Mouse (Mus musculus): Measurements from ENCODE around the gene Gm49396. TPM values are rescaled to one million over a fixed set of nuclear protein-coding genes. Genes with fewer than 3 reads are reported as not detected.
A peak's percentile ranks its signal among the peaks of the same experiment; 100 is the strongest.

The Gm49396 gene
- total RNA-seq, 2 experiments from 2014 or later = 1.6 to 2.2 TPM

DNA sequence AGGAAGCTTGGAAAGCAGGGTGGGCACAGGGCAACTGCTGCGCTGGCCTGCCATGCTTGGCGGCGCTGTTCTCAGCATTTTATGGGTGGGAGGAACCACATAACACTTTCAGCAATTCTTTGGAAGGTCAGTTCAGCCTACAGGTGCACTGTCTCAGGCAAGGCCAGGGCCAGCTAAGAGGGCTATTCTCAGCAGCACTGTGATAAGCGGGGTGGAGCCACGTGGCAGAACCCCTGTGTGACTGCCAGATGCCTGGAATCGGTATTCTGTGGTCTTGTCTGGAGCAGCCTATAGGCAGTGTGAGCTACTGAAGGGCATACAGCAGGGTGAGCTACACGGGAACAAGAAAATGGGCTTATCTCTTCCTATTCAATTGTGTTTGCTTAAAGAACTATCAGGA is 46.9 kb downstream of the Gm49396 start:
- no peak for DNase-seq

DNA sequence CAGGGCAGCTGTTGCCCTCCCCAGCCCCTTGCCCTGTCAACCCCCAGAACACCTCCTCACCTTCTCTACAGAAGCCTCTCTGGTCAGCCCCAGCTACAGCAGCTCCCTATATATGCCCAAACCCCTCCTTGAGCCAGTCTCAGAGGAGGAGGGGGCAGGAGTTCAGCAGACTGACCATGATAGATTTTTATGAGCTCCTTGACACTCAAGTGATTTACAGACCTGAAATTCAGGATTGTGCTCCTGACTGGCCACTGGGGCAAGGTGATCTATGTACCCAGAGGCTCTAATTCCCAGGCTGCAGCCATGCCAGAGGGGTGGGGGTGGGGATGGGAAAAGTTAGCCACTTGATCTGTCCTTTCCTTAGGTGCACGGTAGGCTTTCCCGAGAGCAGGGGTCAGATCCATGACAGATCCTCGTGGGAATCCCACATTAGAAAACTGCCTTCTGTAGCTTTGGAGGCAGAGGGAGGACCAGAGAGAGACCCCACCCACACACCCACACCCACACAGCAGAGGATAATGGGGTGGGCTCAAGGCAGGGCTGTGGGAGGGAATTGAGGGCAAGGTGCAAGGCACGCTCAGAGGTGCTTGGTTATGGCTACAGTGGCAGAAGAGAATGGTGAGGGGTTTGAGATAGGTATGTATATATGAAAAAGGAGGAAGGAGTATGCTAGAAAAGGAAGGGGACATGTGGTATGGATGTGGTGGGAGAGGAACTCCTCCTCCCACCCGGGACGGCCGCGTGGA is 49.7 kb downstream of the Gm49396 start, which contains the start of gene Upk1a:
Gene Upk1a, minus strand, starts transcription at position 194 of the 749 bp plus-strand sequence.
- no peak for DNase-seq

DNA sequence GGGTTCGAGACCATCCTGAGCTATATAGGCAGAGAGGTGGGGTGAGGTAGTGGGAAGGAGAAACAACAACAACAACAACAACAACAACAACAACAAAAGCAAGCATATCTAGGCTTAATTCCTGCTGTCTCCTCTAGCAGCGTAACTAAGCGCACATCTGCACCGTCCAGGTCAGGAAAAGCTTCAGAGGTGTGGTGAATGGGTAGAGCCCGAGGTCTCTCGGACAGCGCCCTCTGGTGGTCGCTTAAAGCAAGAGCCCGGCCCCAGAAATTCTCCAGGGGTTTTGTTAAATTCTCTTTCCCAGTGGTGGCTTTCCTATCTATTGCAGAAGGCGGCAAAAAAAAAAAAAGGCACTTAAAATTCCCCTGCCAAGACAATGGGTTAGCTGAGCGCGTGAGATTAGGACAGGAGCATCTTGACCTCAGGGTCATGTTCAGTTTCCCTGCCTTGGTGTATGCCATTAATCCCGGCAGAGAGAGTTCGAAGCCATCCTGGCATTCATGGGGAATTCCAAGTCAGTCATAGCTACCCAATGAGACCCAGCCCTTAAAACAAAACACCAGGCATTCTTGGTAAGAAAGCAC is 50.5 kb downstream of the Gm49396 start:
- DNase-seq = peak; percentile 32

DNA sequence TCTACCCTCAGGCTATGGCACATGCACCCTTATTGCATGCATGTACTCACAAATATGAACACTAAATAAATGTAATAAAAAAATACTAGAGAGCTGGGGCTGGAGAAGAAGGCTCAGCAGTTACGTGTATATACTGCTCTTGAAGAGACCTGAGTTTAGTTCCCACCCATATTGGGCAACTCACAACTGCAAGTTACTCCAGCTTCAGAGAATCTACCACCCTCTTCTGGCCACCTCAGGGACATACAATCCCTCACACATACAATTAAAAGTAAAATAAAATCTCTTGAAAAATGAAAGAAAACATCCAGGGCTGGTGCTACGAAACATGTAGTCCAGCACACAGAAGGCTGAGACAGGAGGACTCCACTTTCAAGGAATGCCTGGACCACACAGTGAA is 51.3 kb downstream of the Gm49396 start:
- DNase-seq = no peak

DNA sequence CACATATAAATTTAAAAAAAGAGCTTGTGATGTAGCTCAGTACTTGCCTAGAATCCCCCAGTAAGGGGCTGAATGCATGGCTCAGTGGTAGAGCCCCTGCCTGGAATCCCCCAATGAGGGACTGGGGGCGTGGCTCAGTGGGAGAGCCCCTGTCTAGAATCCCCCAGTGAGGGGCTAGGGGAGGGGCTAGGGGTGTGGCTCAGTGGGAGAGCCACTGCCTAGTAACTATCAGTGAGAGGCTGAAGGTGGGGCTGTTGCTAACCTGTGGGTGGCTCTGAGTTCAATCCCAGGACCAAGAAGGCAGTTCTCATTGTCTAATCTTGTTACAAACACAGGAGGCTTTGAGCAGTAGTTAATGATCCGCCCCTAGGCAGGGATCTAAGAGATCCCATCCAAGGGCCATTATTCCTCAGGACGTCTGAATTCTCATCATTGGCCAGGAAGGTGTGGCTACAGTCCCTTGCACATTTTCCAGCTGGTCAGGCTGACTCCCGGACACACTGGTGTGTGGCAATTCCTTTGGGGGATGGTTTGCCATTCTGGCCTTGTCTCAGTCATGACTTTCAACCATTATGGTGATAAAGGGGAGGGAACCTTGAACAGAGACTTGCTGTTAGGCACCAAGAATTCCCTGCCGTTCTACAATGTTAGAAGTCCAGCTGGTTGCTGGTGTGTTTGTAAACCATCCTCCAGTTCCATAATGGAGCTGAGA is 52.1 kb downstream of the Gm49396 start:
- DNase-seq = no peak

Small RNAs within 50 kb of the gene (microRNA-seq; reads per million reads assigned to microRNA genes)
- gene Gm38670 (ENCODE audit: borderline replicate concordance in 2 of 2) = 0.74 to 3.7 reads per million in 2 experiments
- 0.26 to 0.74 reads per million in 2 experiments for gene Mir3569 (ENCODE audit: borderline replicate concordance in 2 of 2)

Other genes with a start within 250 kb of the Gm49396 start
- 1 to 10 TPM; 1.2 to 1.4 TPM for gene Syne4, start 248.5 kb upstream of the Gm49396 start, total RNA-seq (2021)
- gene E130208F15Rik, start 241.6 kb upstream of the Gm49396 start, total RNA-seq (2021) = under 1 TPM; 0.31 to 0.46 TPM
- 1 to 10 TPM; 6.5 to 7.3 TPM for gene Sdhaf1, start 239.4 kb upstream of the Gm49396 start, total RNA-seq (2021)
- gene Lrfn3, start 200.6 kb upstream of the Gm49396 start, total RNA-seq (2021) = 1 to 10 TPM; 2.5 to 2.6 TPM
- 1 to 10 TPM; 5.8 to 6.5 TPM for gene Tyrobp, start 149.6 kb upstream of the Gm49396 start, total RNA-seq (2021)
- gene Hcst, start 143.5 kb upstream of the Gm49396 start, total RNA-seq (2021) = not detected
- gene Nfkbid, start 141.6 kb upstream of the Gm49396 start, total RNA-seq (2021) = under 1 TPM in 1 of 2 experiments, not detected in 1; 0.27 TPM
- gene Aplp1, start 117.8 kb upstream of the Gm49396 start, total RNA-seq (2021) = under 1 TPM; 0.72 to 0.95 TPM
- gene Kirrel2, start 105.7 kb upstream of the Gm49396 start, total RNA-seq (2021) = not detected
- not detected for gene Nphs1, start 105.0 kb upstream of the Gm49396 start, total RNA-seq (2021)
- gene Prodh2, start 69.7 kb upstream of the Gm49396 start, total RNA-seq (2021) = not detected
- gene Arhgap33, start 28.3 kb upstream of the Gm49396 start, total RNA-seq (2021) = 1 to 10 TPM in 1 of 2 experiments, under 1 TPM in 1; 0.74 to 1.1 TPM
- gene Hspb6, start 11.2 kb upstream of the Gm49396 start, total RNA-seq (2021) = 1,000 to 10,000 TPM; 1,175 to 3,096 TPM
- 1 to 10 TPM; 3.0 to 6.4 TPM for gene Proser3, start 11.0 kb upstream of the Gm49396 start, total RNA-seq (2021)
- 10 to 100 TPM in 1 of 2 experiments, 1 to 10 TPM in 1; 8.4 to 10.3 TPM for gene Lin37, start 3.5 kb upstream of the Gm49396 start, total RNA-seq (2021)
- gene U2af1l4, start within 50 bp of the Gm49396 start, total RNA-seq (2021) = 10 to 100 TPM; 54.1 to 55.6 TPM
- gene Psenen, start 283 bp downstream of the Gm49396 start, total RNA-seq (2021) = 10 to 100 TPM; 91.2 to 92.1 TPM
- under 1 TPM; 0.46 to 0.75 TPM for gene Igflr1, start 2.1 kb downstream of the Gm49396 start, total RNA-seq (2021)
- gene Kmt2b, start 25.4 kb downstream of the Gm49396 start, total RNA-seq (2021) = 10 to 100 TPM; 12.3 to 14.0 TPM
- not detected for gene Zbtb32, start 35.6 kb downstream of the Gm49396 start, total RNA-seq (2021)
- not detected for gene Upk1a, start 49.5 kb downstream of the Gm49396 start, total RNA-seq (2021)
- 1,000 to 10,000 TPM; 1,459 to 1,684 TPM for gene Cox6b1, start 62.8 kb downstream of the Gm49396 start, total RNA-seq (2021)
- gene Etv2, start 72.5 kb downstream of the Gm49396 start, total RNA-seq (2021) = not detected
- 10 to 100 TPM; 37.2 to 40.1 TPM for gene Rbm42, start 87.0 kb downstream of the Gm49396 start, total RNA-seq (2021)
- gene Haus5, start 101.7 kb downstream of the Gm49396 start, total RNA-seq (2021) = 1 to 10 TPM; 3.5 to 5.1 TPM
- 1 to 10 TPM; 2.3 to 3.4 TPM for gene Pmis2, start 108.3 kb downstream of the Gm49396 start, total RNA-seq (2021)
- gene 2200002J24Rik, start 135.6 kb downstream of the Gm49396 start, total RNA-seq (2021) = not detected
- under 1 TPM; 0.33 to 0.75 TPM for gene Atp4a, start 148.9 kb downstream of the Gm49396 start, total RNA-seq (2021)
- gene Tmem147, start 166.2 kb downstream of the Gm49396 start, total RNA-seq (2021) = 100 to 1,000 TPM; 283 to 405 TPM
- not detected for gene Gapdhs, start 180.3 kb downstream of the Gm49396 start, total RNA-seq (2021)
- 1 to 10 TPM; 2.3 to 5.6 TPM for gene Sbsn, start 188.1 kb downstream of the Gm49396 start, total RNA-seq (2021)
- gene Dmkn, start 200.4 kb downstream of the Gm49396 start, total RNA-seq (2021) = under 1 TPM; 0.43 to 0.51 TPM
- gene Krtdap, start 224.6 kb downstream of the Gm49396 start, total RNA-seq (2021) = 1 to 10 TPM in 1 of 2 experiments, under 1 TPM in 1; 0.97 to 2.8 TPM